Comparison of ENCODE assay signal across 40 mouse cellular contexts in genomic region chr2:155735766-155736165, GRCm38 (mm10). TPM values are rescaled to one million over a fixed set of nuclear protein-coding genes. Genes with fewer than 3 reads are reported as not detected.
"Had no signal": no experiment of that assay in that cellular context is flagged by ENCODE, and none has a peak within 500 bp of the region (broad histone marks: within the 10 kb centered on the region; RNA-seq: fewer than 3 reads in every experiment).

Gene Gm17581 (minus strand): TSS chr2:155735866.

RNA-seq across cellular contexts. Expression of gene Gm17581, which starts in this region (rescaled TPM):
- total RNA-seq: heart, postnatal 10 days; heart, postnatal 14 days; heart, postnatal 25 days; heart, postnatal 36 days; heart, postnatal 4 days; hematopoietic stem cell, adult 5-6 weeks; hindbrain, postnatal 0 days; layer of hippocampus, adult 18-20 months; layer of hippocampus, adult 2 months; layer of hippocampus, adult 8-10 months; layer of hippocampus, postnatal 10 days; layer of hippocampus, postnatal 14 days; layer of hippocampus, postnatal 25 days; layer of hippocampus, postnatal 36 days had no signal
- polyA plus RNA-seq: heart, embryonic 10.5 days; heart, embryonic 11.5 days; heart, embryonic 12.5 days; heart, embryonic 13.5 days; heart, embryonic 14.5 days; heart, embryonic 15.5 days; heart, embryonic 16.5 days; heart, postnatal 0 days; hindbrain, embryonic 10.5 days; hindbrain, embryonic 11.5 days; hindbrain, embryonic 12.5 days; hindbrain, embryonic 13.5 days; hindbrain, embryonic 14.5 days; hindbrain, embryonic 15.5 days; hindbrain, embryonic 16.5 days; hindbrain, postnatal 0 days; inflammation-experienced regulatory T-cells, adult 6 months; intestine, embryonic 14.5 days; intestine, embryonic 15.5 days; intestine, embryonic 16.5 days; intestine, postnatal 0 days; kidney, adult 2 months; kidney, embryonic 14.5 days; kidney, embryonic 15.5 days; kidney, embryonic 16.5 days; kidney, postnatal 0 days; large intestine, adult 2 months had no signal
